Mouse (Mus musculus): ENCODE measurements around the gene Gm49450. TPM values are rescaled to one million over a fixed set of nuclear protein-coding genes. Genes with fewer than 3 reads are reported as not detected.
"Not testable (repeated sequence)": the region's sequence is repeated elsewhere in the genome, so short reads cannot be mapped to it uniquely, and the experiment has no call there.

Gm49450 gene
- polyA plus RNA-seq, 1 experiment, result 0.22 TPM

- Histone ChIP-seq H3K79me2 (ENCODE audit: control insufficient read depth, insufficient read depth) (no peaks in the 10 kb centered on the region), H3K27me3 (ENCODE audit: control insufficient read depth, insufficient read depth, insufficient read length) (no peaks in the 10 kb centered on the region), H3ac (ENCODE audit: control insufficient read depth, insufficient read length, low read depth) (no peak overlapping the region), H3K36me3 (ENCODE audit: control insufficient read depth, insufficient read depth) (no peaks in the 10 kb centered on the region), H3K4me3 (ENCODE audit: insufficient read depth, poor library complexity, severe bottlenecking) (no peak overlapping the region), H3K79me3 (ENCODE audit: low read depth) (no peaks in the 10 kb centered on the region)
- TF ChIP-seq FOSL1 (IDR thresholded peaks at IDR 0.05; ENCODE audit: insufficient read depth, low read length, poor library complexity, severe bottlenecking), result no peak
- no peak for TF ChIP-seq USF1 (IDR thresholded peaks at IDR 0.05; ENCODE audit: low read depth)
- no peak for TF ChIP-seq CEBPB (IDR thresholded peaks at IDR 0.05; ENCODE audit: low read depth)
- no peak for TF ChIP-seq CTCF (IDR thresholded peaks at IDR 0.05; ENCODE audit: control insufficient read depth, insufficient read depth, insufficient read length)
- no peak for TF ChIP-seq MYOG (IDR thresholded peaks at IDR 0.05; ENCODE audit: control insufficient read depth, extremely low read depth, insufficient read length)
- no peak for TF ChIP-seq MYOD1 (IDR thresholded peaks at IDR 0.05; ENCODE audit: control insufficient read depth, insufficient read length, low read depth)
- TF ChIP-seq MAX (IDR thresholded peaks at IDR 0.05), result no peak
These were observed 23.7 kb upstream of the Gm49450 start for GRCm38 (mm10) chr15:98976763-98977758.

GRCm38 (mm10) chr15:98973015-98973614 is 19.8 kb upstream of the Gm49450 start:
- Histone ChIP-seq H3K27me3 (ENCODE audit: control insufficient read depth, insufficient read depth, insufficient read length) (no peaks in the 10 kb centered on the region), H3K79me3 (ENCODE audit: low read depth) (no peaks in the 10 kb centered on the region), H3K36me3 (ENCODE audit: control insufficient read depth, insufficient read depth) (no peaks in the 10 kb centered on the region), H3ac (ENCODE audit: control insufficient read depth, insufficient read length, low read depth) (no peak overlapping the region), H3K79me2 (ENCODE audit: control insufficient read depth, insufficient read depth) (no peaks in the 10 kb centered on the region), H3K4me3 (ENCODE audit: insufficient read depth, poor library complexity, severe bottlenecking) (no peak overlapping the region)
- TF ChIP-seq USF1 (IDR thresholded peaks at IDR 0.05; ENCODE audit: low read depth) (no peak), CEBPB (IDR thresholded peaks at IDR 0.05; ENCODE audit: low read depth) (no peak), MAX (IDR thresholded peaks at IDR 0.05) (no peak), CTCF (IDR thresholded peaks at IDR 0.05; ENCODE audit: control insufficient read depth, insufficient read depth, insufficient read length) (no peak), MYOG (IDR thresholded peaks at IDR 0.05; ENCODE audit: control insufficient read depth, extremely low read depth, insufficient read length) (no peak), FOSL1 (IDR thresholded peaks at IDR 0.05; ENCODE audit: insufficient read depth, low read length, poor library complexity, severe bottlenecking) (no peak), MYOD1 (IDR thresholded peaks at IDR 0.05; ENCODE audit: control insufficient read depth, insufficient read length, low read depth) (no peak)

- H3K4me3 ChIP-seq (ENCODE audit: insufficient read depth, poor library complexity, severe bottlenecking); H3K79me3 ChIP-seq (ENCODE audit: low read depth); H3K27me3 ChIP-seq (ENCODE audit: control insufficient read depth, insufficient read depth, insufficient read length); H3ac ChIP-seq (ENCODE audit: control insufficient read depth, insufficient read length, low read depth); H3K36me3 ChIP-seq (ENCODE audit: control insufficient read depth, insufficient read depth); H3K79me2 ChIP-seq (ENCODE audit: control insufficient read depth, insufficient read depth): not testable (repeated sequence)
These were observed 18.4 kb upstream of the Gm49450 start for GRCm38 (mm10) chr15:98971576-98972320.

GRCm38 (mm10) chr15:98971111-98971510 is 17.8 kb upstream of the Gm49450 start:
- no peak for TF ChIP-seq USF1 (IDR thresholded peaks at IDR 0.05; ENCODE audit: low read depth)
- no peak for TF ChIP-seq MAX (IDR thresholded peaks at IDR 0.05)
- Histone ChIP-seq H3K4me3 (ENCODE audit: insufficient read depth, poor library complexity, severe bottlenecking) (no peak overlapping the region), H3K27me3 (ENCODE audit: control insufficient read depth, insufficient read depth, insufficient read length) (no peaks in the 10 kb centered on the region), H3K79me2 (ENCODE audit: control insufficient read depth, insufficient read depth) (no peaks in the 10 kb centered on the region), H3K36me3 (ENCODE audit: control insufficient read depth, insufficient read depth) (no peaks in the 10 kb centered on the region), H3ac (ENCODE audit: control insufficient read depth, insufficient read length, low read depth) (no peak overlapping the region), H3K79me3 (ENCODE audit: low read depth) (no peaks in the 10 kb centered on the region)

- no peaks in the 10 kb centered on the region for H3K27me3 ChIP-seq (ENCODE audit: control insufficient read depth, insufficient read depth, insufficient read length)
- no peak overlapping the region for H3ac ChIP-seq (ENCODE audit: control insufficient read depth, insufficient read length, low read depth)
- no peak overlapping the region for H3K4me3 ChIP-seq (ENCODE audit: insufficient read depth, poor library complexity, severe bottlenecking)
- no peaks in the 10 kb centered on the region for H3K79me2 ChIP-seq (ENCODE audit: control insufficient read depth, insufficient read depth)
- H3K79me3 ChIP-seq (ENCODE audit: low read depth), result no peaks in the 10 kb centered on the region
- H3K36me3 ChIP-seq (ENCODE audit: control insufficient read depth, insufficient read depth), result no peaks in the 10 kb centered on the region
- TF ChIP-seq FOSL1 (IDR thresholded peaks at IDR 0.05; ENCODE audit: insufficient read depth, low read length, poor library complexity, severe bottlenecking), result no peak
- no peak for TF ChIP-seq MAX (IDR thresholded peaks at IDR 0.05)
- no peak for TF ChIP-seq CEBPB (IDR thresholded peaks at IDR 0.05; ENCODE audit: low read depth)
- TF ChIP-seq CTCF (IDR thresholded peaks at IDR 0.05; ENCODE audit: control insufficient read depth, insufficient read depth, insufficient read length), result no peak
- no peak for TF ChIP-seq MYOG (IDR thresholded peaks at IDR 0.05; ENCODE audit: control insufficient read depth, extremely low read depth, insufficient read length)
- no peak for TF ChIP-seq MYOD1 (IDR thresholded peaks at IDR 0.05; ENCODE audit: control insufficient read depth, insufficient read length, low read depth)
- TF ChIP-seq USF1 (IDR thresholded peaks at IDR 0.05; ENCODE audit: low read depth), result no peak
These were observed 16.2 kb upstream of the Gm49450 start for GRCm38 (mm10) chr15:98969372-98970101.
